Mouse (Mus musculus): Measurements from ENCODE around the gene Phf7. TPM values are rescaled to one million over a fixed set of nuclear protein-coding genes. Genes with fewer than 3 reads are reported as not detected.

The Phf7 gene
- polyA plus RNA-seq, 1 experiment from 2014 or later: 7.8 TPM

DNA sequence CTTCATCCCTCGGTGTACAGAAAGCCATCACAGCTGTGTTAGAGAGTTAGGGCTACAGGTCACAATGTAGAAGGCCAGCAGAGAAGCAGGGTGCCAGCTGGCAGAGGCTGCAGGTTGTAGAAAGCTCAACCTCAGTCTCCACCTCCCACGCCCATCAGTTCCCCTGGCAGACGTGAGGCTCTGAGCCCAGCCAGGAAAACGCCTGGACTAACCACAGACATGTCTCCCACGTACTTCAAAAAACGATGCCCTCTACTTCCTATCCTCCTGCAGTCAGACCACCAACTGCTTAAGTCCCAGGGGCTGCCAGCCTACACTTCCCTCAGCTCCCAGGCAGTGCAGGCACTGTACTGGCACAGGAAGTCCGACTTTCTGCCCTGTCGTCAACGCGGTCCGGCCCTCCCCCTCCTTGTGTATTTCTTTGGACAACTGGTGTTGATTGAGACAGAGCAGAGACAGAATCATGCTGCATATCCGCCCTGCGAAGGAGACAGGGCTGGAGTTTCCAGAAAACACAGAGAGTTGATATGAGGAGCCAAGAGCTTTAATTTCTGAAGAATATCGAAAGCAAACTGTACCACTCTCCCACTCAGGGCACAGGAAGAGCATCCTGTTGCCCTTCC is 56.1 kb downstream of the Phf7 start:
- no peak overlapping the region for H3K9ac ChIP-seq (ENCODE audit: low read depth, low read length)
- WGBS: 73% methylated on average over 14 of the region's 14 CpGs
- H3K27me3 ChIP-seq (replicated peaks; ENCODE audit: control insufficient read depth, insufficient read depth, low read length): no peaks in the 10 kb centered on the region
- H3K4me1 ChIP-seq (ENCODE audit: control insufficient read depth, insufficient read depth, low read depth, low read length): peaks cover 8% of the 10 kb centered on the region; the same call in 1 of the 2 replicates
- ATAC-seq: no peak
- no peak overlapping the region for H3K27ac ChIP-seq (ENCODE audit: low read depth, low read length)
- H3K4me2 ChIP-seq (ENCODE audit: low read length): no peak overlapping the region
- peaks cover 47% of the 10 kb centered on the region for H3K36me3 ChIP-seq (ENCODE audit: control insufficient read depth, insufficient read depth, low read length)
- no peak overlapping the region for H3K4me3 ChIP-seq (ENCODE audit: low read length)
- no peaks in the 10 kb centered on the region for H3K9me3 ChIP-seq (ENCODE audit: control insufficient read depth, low read length)

DNA sequence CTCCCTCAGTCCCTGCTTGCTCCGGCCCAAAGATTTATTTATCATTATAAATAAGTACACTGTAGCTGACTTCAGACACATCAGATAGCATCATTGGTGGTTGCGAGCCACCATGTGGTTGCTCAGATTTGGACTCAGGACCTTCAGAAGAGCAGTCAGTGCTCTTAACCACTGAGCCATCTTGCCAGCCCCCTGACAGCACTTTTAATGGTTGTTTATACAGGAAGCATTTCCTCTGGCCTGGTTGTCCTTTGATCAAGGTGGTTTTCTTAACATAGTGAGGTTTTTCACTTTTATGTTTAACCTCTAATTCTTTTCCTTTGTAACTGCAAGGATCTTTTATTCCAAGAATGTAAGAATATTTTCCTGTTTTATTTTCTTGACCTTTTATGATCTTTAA is 56.7 kb downstream of the Phf7 start:
- peaks cover 46% of the 10 kb centered on the region for H3K36me3 ChIP-seq (ENCODE audit: control insufficient read depth, insufficient read depth, low read length)
- no peak overlapping the region for H3K27ac ChIP-seq (ENCODE audit: low read depth, low read length)
- H3K4me1 ChIP-seq (ENCODE audit: control insufficient read depth, insufficient read depth, low read depth, low read length): peaks cover 8% of the 10 kb centered on the region; the same call in 1 of the 2 replicates
- H3K4me2 ChIP-seq (ENCODE audit: low read length): no peak overlapping the region
- no peak for ATAC-seq
- 96% methylated on average over 2 of the region's 2 CpGs for WGBS
- H3K4me3 ChIP-seq (ENCODE audit: low read length): no peak overlapping the region
- H3K9me3 ChIP-seq (ENCODE audit: control insufficient read depth, low read length): no peaks in the 10 kb centered on the region
- no peaks in the 10 kb centered on the region for H3K27me3 ChIP-seq (replicated peaks; ENCODE audit: control insufficient read depth, insufficient read depth, low read length)
- no peak overlapping the region for H3K9ac ChIP-seq (ENCODE audit: low read depth, low read length)

DNA sequence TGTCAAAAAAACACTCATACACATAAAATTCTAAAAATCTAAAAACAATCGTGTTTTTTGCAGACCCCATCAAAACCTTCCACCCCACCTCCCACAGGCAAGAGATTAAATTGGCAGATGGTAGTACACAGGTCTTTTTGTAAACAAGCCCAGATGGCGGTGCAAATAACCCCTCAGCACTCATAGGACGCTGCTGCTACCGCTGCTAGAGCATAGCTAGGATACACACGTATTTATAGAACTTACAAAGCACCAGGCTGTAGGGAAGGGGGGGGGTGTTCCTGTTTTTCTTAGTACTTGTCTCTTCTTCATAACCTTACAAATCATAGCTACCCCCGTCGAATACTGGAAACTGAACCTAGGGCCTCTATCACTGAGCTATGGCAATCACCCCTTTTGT is 57.3 kb downstream of the Phf7 start:
- ATAC-seq: no peak
- H3K4me2 ChIP-seq (ENCODE audit: low read length): no peak overlapping the region
- no peaks in the 10 kb centered on the region for H3K27me3 ChIP-seq (replicated peaks; ENCODE audit: control insufficient read depth, insufficient read depth, low read length)
- H3K9me3 ChIP-seq (ENCODE audit: control insufficient read depth, low read length): no peaks in the 10 kb centered on the region
- H3K27ac ChIP-seq (ENCODE audit: low read depth, low read length): no peak overlapping the region
- 82% methylated on average over 7 of the region's 7 CpGs for WGBS
- H3K4me1 ChIP-seq (ENCODE audit: control insufficient read depth, insufficient read depth, low read depth, low read length): peaks cover 8% of the 10 kb centered on the region; the same call in 1 of the 2 replicates
- H3K9ac ChIP-seq (ENCODE audit: low read depth, low read length): no peak overlapping the region
- H3K36me3 ChIP-seq (ENCODE audit: control insufficient read depth, insufficient read depth, low read length): peaks cover 50% of the 10 kb centered on the region
- H3K4me3 ChIP-seq (ENCODE audit: low read length): no peak overlapping the region

DNA sequence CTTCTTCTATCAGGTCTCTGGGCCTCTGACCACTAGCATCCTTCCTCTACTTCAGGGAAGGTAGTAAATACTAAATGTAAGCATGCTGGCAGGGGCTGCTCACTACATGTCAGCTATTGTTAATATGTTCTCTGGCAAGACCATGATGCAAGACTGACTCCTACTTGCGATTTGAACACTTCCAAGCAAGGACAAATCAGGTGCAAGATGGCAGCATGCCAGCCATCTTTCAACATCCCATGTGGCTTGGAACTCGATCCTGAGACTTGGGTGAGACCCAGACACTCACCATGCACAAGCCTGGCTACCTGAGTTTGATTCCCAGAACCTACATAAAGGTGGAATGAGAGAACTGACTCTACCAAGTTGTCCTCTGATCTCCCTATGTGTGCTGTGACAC is 59.2 kb downstream of the Phf7 start:
- Histone ChIP-seq H3K27ac (ENCODE audit: low read depth, low read length) (no peak overlapping the region), H3K36me3 (ENCODE audit: control insufficient read depth, insufficient read depth, low read length) (peaks cover 63% of the 10 kb centered on the region), H3K9me3 (ENCODE audit: control insufficient read depth, low read length) (no peaks in the 10 kb centered on the region), H3K9ac (ENCODE audit: low read depth, low read length) (no peak overlapping the region), H3K4me1 (ENCODE audit: control insufficient read depth, insufficient read depth, low read depth, low read length) (peaks cover 4% of the 10 kb centered on the region; the same call in 1 of the 2 replicates), H3K4me2 (ENCODE audit: low read length) (no peak overlapping the region), H3K4me3 (ENCODE audit: low read length) (no peak overlapping the region), H3K27me3 (replicated peaks; ENCODE audit: control insufficient read depth, insufficient read depth, low read length) (no peaks in the 10 kb centered on the region)
- ATAC-seq: no peak
- WGBS: 63% methylated on average over 2 of the region's 2 CpGs

DNA sequence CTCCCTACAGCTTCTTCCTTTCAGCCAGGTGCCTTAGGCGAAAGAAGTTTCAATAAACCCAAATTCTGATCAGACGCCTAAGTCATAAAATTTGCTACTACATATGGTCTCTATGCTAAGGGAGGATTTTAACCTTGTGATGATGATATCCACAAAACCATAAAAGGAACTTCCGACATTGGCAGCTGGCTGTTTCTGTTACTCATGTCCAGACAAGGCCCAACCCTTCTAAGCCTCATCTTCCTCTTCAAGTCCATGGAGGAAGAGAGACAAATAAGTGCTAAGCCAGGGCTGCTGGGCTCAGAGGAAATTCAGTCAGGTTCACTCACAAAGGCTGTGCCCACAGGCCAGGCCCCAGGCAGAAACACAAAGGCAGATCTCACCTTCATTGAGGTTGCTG is 61.8 kb downstream of the Phf7 start:
- Histone ChIP-seq H3K9ac (ENCODE audit: low read depth, low read length) (no peak overlapping the region), H3K9me3 (ENCODE audit: control insufficient read depth, low read length) (no peaks in the 10 kb centered on the region), H3K4me3 (ENCODE audit: low read length) (no peak overlapping the region), H3K36me3 (ENCODE audit: control insufficient read depth, insufficient read depth, low read length) (peaks cover 73% of the 10 kb centered on the region), H3K27ac (ENCODE audit: low read depth, low read length) (no peak overlapping the region), H3K4me2 (ENCODE audit: low read length) (no peak overlapping the region), H3K27me3 (replicated peaks; ENCODE audit: control insufficient read depth, insufficient read depth, low read length) (no peaks in the 10 kb centered on the region), H3K4me1 (ENCODE audit: control insufficient read depth, insufficient read depth, low read depth, low read length) (no peaks in the 10 kb centered on the region)
- WGBS: 91% methylated on average over 3 of the region's 3 CpGs
- ATAC-seq: no peak

DNA sequence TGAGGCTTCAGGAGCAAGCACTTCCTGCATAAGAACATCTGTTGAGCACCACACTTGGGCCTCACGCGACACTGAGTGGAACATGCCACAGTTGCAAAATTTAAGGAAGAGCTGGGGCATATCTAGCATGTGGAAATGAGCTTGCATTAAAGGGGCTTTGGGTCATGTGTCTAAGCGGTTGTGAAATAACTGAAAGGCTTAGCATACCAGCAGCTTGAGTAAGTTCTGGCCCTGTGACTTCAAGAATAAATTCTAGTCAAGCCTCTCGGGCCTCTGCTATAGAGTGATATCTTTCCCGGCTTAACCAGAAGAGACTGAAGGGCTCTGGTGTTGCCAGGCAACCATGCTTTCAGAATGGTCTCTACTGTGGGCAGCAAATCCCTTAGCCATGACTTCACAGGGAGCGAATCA is 62.3 kb downstream of the Phf7 start:
- no peaks in the 10 kb centered on the region for H3K9me3 ChIP-seq (ENCODE audit: control insufficient read depth, low read length)
- H3K27ac ChIP-seq (ENCODE audit: low read depth, low read length): no peak overlapping the region
- no peak overlapping the region for H3K9ac ChIP-seq (ENCODE audit: low read depth, low read length)
- no peaks in the 10 kb centered on the region for H3K4me1 ChIP-seq (ENCODE audit: control insufficient read depth, insufficient read depth, low read depth, low read length)
- peaks cover 78% of the 10 kb centered on the region for H3K36me3 ChIP-seq (ENCODE audit: control insufficient read depth, insufficient read depth, low read length)
- no peaks in the 10 kb centered on the region for H3K27me3 ChIP-seq (replicated peaks; ENCODE audit: control insufficient read depth, insufficient read depth, low read length)
- no peak overlapping the region for H3K4me2 ChIP-seq (ENCODE audit: low read length)
- WGBS: 52% methylated on average over 6 of the region's 6 CpGs
- H3K4me3 ChIP-seq (ENCODE audit: low read length): no peak overlapping the region
- peak; percentile 43; the same call in 1 of the 2 replicates for ATAC-seq

Other genes starting within 250 kb of the Phf7 start
- gene Glt8d1, start 249.9 kb downstream of the Phf7 start, polyA plus RNA-seq (2015; fragmentation: Nextera tagmentation; extraction: Ambion mirVana): 55.7 and 59.5 TPM in 2 replicates
- gene Spcs1, start 249.6 kb downstream of the Phf7 start, polyA plus RNA-seq (2015; fragmentation: Nextera tagmentation; extraction: Ambion mirVana): 340 and 355 TPM in 2 replicates
- 98.7 and 108 TPM in 2 replicates for gene Pbrm1, start 232.2 kb downstream of the Phf7 start, polyA plus RNA-seq (2015; fragmentation: Nextera tagmentation; extraction: Ambion mirVana)
- 40.1 and 49.0 TPM in 2 replicates for gene Gnl3, start 232.2 kb downstream of the Phf7 start, polyA plus RNA-seq (2015; fragmentation: Nextera tagmentation; extraction: Ambion mirVana)
- 51.3 and 53.9 TPM in 2 replicates for gene Smim4, start 122.4 kb downstream of the Phf7 start, polyA plus RNA-seq (2015; fragmentation: Nextera tagmentation; extraction: Ambion mirVana)
- 192 and 222 TPM in 2 replicates for gene Nt5dc2, start 120.3 kb downstream of the Phf7 start, polyA plus RNA-seq (2015; fragmentation: Nextera tagmentation; extraction: Ambion mirVana)
- gene Stab1, start 82.7 kb downstream of the Phf7 start, polyA plus RNA-seq (2015; fragmentation: Nextera tagmentation; extraction: Ambion mirVana): 13.5 and 17.5 TPM in 2 replicates
- gene Tnnc1, start 43.0 kb downstream of the Phf7 start, polyA plus RNA-seq (2015; fragmentation: Nextera tagmentation; extraction: Ambion mirVana): 2.3 and 15.0 TPM in 2 replicates
- 304 and 382 TPM in 2 replicates for gene Nisch, start 34.4 kb downstream of the Phf7 start, polyA plus RNA-seq (2015; fragmentation: Nextera tagmentation; extraction: Ambion mirVana)
- 0.61 and 0.66 TPM in 2 replicates for gene Sema3g, start 33.5 kb downstream of the Phf7 start, polyA plus RNA-seq (2015; fragmentation: Nextera tagmentation; extraction: Ambion mirVana)
- 102 and 120 TPM in 2 replicates for gene Bap1, start 133 bp upstream of the Phf7 start, polyA plus RNA-seq (2015; fragmentation: Nextera tagmentation; extraction: Ambion mirVana)
- gene Dnah1, start 72.6 kb upstream of the Phf7 start, polyA plus RNA-seq (2015; fragmentation: Nextera tagmentation; extraction: Ambion mirVana): 3.7 and 4.2 TPM in 2 replicates
- 76.5 and 86.9 TPM in 2 replicates for gene Capn7, start 85.3 kb upstream of the Phf7 start, polyA plus RNA-seq (2015; fragmentation: Nextera tagmentation; extraction: Ambion mirVana)
- 152 and 155 TPM in 2 replicates for gene Sh3bp5, start 184.8 kb upstream of the Phf7 start, polyA plus RNA-seq (2015; fragmentation: Nextera tagmentation; extraction: Ambion mirVana)
- 7.4 and 7.9 TPM in 2 replicates for gene Eaf1, start 243.1 kb upstream of the Phf7 start, polyA plus RNA-seq (2015; fragmentation: Nextera tagmentation; extraction: Ambion mirVana)
- 36.9 and 38.5 TPM in 2 replicates for gene Mettl6, start 243.7 kb upstream of the Phf7 start, polyA plus RNA-seq (2015; fragmentation: Nextera tagmentation; extraction: Ambion mirVana)